Mouse (Mus musculus) fibroblast of lung, adult 2 months (primary cell): ENCODE data around the gene Wdr73.
A peak's percentile ranks its signal among the peaks of the same experiment; 100 is the strongest.
"Not testable (repeated sequence)": the region's sequence is repeated elsewhere in the genome, so short reads cannot be mapped to it uniquely, and the experiment has no call there.

Experiments
- DNase-seq: peaks from one replicate; pipeline ENCODE4 v3.0.0-alpha.2; 2011; ENCODE audit warnings: low read depth

Wdr73 gene

GRCm38 (mm10) chr7:80900944-80901501 lies at the start of gene Wdr73:
Gene Wdr73, minus strand, starts transcription at chr7:80901269.
- DNase-seq = peak; percentile 85

GRCm38 (mm10) chr7:80947445-80948350 lies 46.6 kb upstream of the Wdr73 start, which contains the start of gene Sec11a:
Gene Sec11a, minus strand, starts transcription at chr7:80947780.
- peak; percentile 75 for DNase-seq

DNA sequence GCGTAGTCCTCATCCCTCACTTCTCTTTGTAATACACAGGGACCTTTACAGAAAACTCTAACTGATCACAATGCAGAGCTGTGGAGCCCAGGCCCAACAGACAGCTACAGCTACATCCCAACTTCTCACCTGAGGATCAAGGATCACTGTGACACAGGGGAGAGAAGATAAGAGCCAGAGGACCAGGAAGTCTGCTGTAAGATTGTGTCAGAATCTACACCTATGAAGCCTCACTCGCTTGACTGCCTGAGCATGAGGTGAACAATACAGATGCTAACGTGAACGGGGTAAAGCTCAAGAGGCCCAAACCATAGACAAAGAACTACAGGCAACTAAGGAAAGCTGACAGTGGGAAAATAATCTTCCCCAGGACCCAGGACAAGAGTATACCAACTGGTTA lies 38.7 kb upstream of the Wdr73 start:
- no peak for DNase-seq

- not testable (repeated sequence) for DNase-seq
These were observed 36.2 kb upstream of the Wdr73 start for GRCm38 (mm10) chr7:80937304-80937666.

- DNase-seq = not testable (repeated sequence)
These were observed 35.7 kb upstream of the Wdr73 start for GRCm38 (mm10) chr7:80936617-80937303.

GRCm38 (mm10) chr7:80935834-80936233 lies 34.8 kb upstream of the Wdr73 start:
- no peak for DNase-seq

GRCm38 (mm10) chr7:80932777-80933176 lies 31.7 kb upstream of the Wdr73 start:
- no peak for DNase-seq

DNA sequence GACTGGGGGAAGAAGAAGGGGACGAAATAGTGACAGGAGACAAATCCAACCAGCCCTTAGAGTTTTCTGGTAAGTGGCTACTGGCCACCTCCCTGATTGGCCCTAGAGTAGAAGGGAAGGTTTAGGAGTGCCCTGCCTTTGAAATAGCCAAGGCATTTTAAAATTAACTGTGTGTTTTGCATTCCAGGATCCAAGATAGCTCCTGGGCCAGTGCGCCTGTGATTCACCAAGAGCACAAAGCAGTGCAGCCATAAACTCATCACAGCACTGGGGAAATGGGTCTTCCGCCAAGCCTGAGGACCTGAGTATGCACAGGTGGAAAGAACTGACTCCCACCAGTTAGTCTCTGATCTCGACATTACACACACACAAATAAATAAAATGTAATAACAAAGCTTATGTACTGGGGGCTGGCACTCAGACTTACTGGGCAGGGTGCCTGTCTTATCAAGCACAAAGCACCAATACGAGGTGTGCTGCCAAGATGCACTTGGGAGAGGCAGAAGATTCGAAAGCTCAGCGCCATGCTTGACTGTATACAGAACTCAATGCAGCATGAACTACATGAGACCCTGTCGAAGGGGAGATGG lies 30.6 kb upstream of the Wdr73 start:
- no peak for DNase-seq

GRCm38 (mm10) chr7:80923165-80923564 lies 22.1 kb upstream of the Wdr73 start:
- no peak for DNase-seq

GRCm38 (mm10) chr7:80919647-80920008 lies 18.6 kb upstream of the Wdr73 start:
- DNase-seq = no peak

GRCm38 (mm10) chr7:80918982-80919646 lies 18.0 kb upstream of the Wdr73 start:
- DNase-seq = no peak

- no peak for DNase-seq
These were observed 16.9 kb upstream of the Wdr73 start for GRCm38 (mm10) chr7:80917916-80918465.

DNA sequence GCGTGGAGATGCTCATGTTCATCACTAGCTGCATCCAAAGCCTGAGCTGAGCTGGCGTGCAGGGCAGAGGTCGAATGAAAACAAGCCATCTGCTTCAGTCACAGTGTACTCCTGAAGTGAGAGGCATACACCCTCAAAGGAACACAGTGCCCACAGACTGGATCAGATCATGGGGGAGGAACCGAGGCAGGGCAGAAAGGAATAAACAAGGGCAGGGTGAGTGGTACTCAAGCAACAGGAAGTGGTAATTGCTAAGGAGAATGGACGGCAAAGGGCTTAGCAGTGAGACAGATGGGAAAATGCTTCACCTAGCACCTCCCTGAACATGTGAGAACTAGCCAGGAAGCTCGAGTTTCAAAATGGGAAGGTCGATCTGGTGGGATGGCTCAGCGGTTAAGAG lies 11.4 kb upstream of the Wdr73 start:
- DNase-seq = no peak

GRCm38 (mm10) chr7:80911053-80911452 lies 10.0 kb upstream of the Wdr73 start:
- no peak for DNase-seq

DNA sequence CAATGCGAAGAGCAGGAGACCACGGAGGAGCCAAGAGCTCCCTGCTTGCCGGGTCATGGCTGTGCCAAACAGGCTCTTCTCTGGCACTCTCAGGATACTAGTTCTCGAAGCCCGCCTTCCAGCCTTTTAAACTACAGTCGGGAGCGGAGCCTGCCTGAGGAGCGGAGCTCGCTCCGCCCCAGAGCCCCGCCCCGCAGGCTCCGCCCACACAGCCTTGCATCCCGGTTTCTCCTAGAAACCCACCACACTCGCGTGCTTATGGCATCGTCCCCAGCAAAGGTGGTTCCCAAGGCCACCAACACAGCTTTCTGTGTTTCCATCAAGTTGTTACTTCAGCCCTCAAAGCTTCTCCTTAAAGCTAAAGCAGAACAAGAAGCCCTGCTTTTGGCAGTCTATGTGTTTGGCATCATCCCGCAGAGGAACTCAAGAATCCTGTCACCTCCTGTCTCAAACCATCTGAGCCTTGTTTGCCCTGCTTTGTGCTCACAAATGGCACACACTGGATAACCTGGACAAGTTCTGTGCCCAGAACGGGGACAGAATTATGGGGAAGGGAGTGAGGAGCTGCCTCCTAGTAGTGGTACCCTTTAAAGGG lies 3.9 kb upstream of the Wdr73 start, which contains the start of gene Nmb:
Nmb (minus strand) TSS at position 156 of the 595 bp plus-strand sequence.
- no peak for DNase-seq

GRCm38 (mm10) chr7:80903625-80904422 lies 2.8 kb upstream of the Wdr73 start:
- DNase-seq = no peak

GRCm38 (mm10) chr7:80901541-80902274 lies 639 bp upstream of the Wdr73 start:
- DNase-seq = no peak

DNA sequence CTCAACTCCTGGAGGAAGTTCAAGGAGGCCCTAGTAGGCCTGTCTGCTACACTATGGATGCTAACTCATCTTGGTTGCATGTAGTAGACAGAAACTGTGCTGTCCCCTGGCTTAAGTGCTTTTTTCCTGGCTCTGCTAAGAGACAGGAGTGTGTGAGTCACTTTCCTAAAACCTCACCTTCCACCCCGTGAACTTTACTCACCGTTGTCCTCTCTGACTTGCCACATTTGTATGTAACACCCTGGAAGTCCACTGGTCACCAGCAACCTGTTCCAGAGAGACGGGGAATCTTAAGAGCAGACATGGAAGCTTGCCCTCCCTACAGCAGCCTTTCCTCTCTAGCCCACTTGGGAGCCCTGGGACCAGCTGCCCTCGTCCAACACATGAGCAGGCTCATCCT lies 3.3 kb downstream of the Wdr73 start:
- no peak for DNase-seq

DNA sequence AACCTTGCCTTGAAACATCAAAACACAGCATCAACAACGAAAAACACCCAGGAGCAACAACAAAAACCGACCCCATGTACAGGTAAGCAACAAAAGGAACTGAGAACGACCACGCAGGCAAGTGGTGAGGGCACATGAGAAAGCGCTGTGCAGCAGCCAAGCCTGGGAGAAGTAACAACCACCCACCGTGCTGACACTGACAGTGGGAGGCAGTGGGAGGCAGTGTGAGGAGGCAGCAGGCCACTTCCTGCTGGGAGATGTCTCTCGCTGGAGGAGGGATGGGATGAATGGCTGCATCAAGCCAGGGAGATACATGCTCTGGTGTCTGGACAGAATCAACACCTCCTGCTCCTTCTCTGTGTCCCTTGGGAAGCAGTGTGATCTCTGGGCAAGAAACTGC lies 3.9 kb downstream of the Wdr73 start:
- no peak for DNase-seq
